ENCODE assay signal across 8 mouse cellular contexts in the genomic region with DNA sequence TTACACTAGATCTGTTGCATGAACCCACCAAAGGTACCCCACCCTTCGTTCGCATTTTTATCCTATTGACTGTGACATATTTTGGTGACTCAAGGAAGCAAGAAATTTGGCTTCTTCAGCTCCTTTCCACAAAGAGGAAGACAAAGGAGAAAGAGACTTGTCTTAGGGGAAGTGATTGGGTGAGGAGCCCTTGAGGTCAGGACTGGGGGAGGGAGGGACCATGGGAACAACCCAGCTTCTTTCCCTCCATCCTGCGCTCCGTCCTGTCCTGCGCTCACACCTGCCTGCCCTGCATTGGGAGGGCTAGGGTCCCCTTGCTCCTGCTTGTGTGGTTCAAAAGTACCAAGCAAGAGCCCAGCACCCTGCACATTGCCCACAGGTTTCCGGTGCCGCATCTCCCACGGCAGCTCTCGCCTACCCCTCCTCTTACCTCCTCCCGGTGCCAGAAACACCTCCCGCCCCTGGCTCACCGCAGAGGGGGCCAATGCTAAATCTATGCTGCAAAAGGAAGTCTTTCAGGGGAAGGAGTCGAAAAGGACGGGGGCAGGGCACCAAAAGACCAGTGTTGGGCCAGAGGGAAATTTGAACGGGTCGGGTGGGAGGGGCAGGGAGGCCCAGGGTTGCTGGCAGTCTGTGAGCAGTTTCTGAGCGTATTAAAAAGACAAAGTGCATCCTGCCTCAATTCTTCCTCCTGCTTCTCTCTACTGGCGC. TPM values are rescaled to one million over a fixed set of nuclear protein-coding genes. Genes with fewer than 3 reads are reported as not detected.
DNase-seq lines count a peak whose midpoint lies in the region; ATAC-seq lines count a peak whose summit lies in the region.

No protein-coding gene starts in this region.

- H3K9ac ChIP-seq in forebrain, embryonic 14.5 days (ENCODE audit: low read length) = peak overlapping the region; percentile 59
- peak overlapping the region; percentile 23; the same call in 1 of the 2 replicates for H3K9ac ChIP-seq in limb, embryonic 15.5 days
- H3K9ac ChIP-seq in neural tube, embryonic 14.5 days (replicated peaks; ENCODE audit: low read depth, low read length) = 0 out of 2 replicates have a peak overlapping the region, but pooled peaks have one; percentile 39

- ATAC-seq in forebrain, embryonic 14.5 days = no peak
- ATAC-seq in limb, embryonic 15.5 days (ENCODE audit: insufficient number of reproducible peaks, low FRiP score, low TSS enrichment, low read depth) = peak; percentile 56; the same call in 1 of the 2 replicates
- no peak for ATAC-seq in neural tube, embryonic 14.5 days (ENCODE audit: low read depth)

- peak overlapping the region; percentile 24 for H3K4me3 ChIP-seq in forebrain, embryonic 14.5 days (ENCODE audit: low read depth, low read length)
- peak overlapping the region; percentile 26 for H3K4me3 ChIP-seq in limb, embryonic 15.5 days
- H3K4me3 ChIP-seq in neural tube, embryonic 14.5 days (ENCODE audit: low read depth, low read length) = peak overlapping the region; percentile 16; the same call in 1 of the 2 replicates

- H3K4me1 ChIP-seq in forebrain, embryonic 14.5 days (ENCODE audit: control insufficient read depth, insufficient read depth, low read length) = no peaks in the 10 kb centered on the region
- peaks cover 12% of the 10 kb centered on the region for H3K4me1 ChIP-seq in limb, embryonic 15.5 days
- no peaks in the 10 kb centered on the region for H3K4me1 ChIP-seq in neural tube, embryonic 14.5 days (ENCODE audit: control insufficient read depth, insufficient read depth, low read length)

- H3K4me2 ChIP-seq in forebrain, embryonic 14.5 days (ENCODE audit: low read length) = peak overlapping the region; percentile 56
- H3K4me2 ChIP-seq in limb, embryonic 15.5 days = peak overlapping the region; percentile 44
- H3K4me2 ChIP-seq in neural tube, embryonic 14.5 days (ENCODE audit: low read depth, low read length) = peak overlapping the region; percentile 41

- no peak overlapping the region for H3K27ac ChIP-seq in forebrain, embryonic 14.5 days (ENCODE audit: low read depth, low read length)
- no peak overlapping the region for H3K27ac ChIP-seq in limb, embryonic 15.5 days
- H3K27ac ChIP-seq in neural tube, embryonic 14.5 days (ENCODE audit: low read depth, low read length) = no peak overlapping the region

- H3K9me3 ChIP-seq in forebrain, embryonic 14.5 days (replicated peaks; ENCODE audit: control insufficient read depth, low read length) = no peaks in the 10 kb centered on the region
- no peaks in the 10 kb centered on the region for H3K9me3 ChIP-seq in limb, embryonic 15.5 days
- H3K9me3 ChIP-seq in neural tube, embryonic 14.5 days (ENCODE audit: control insufficient read depth, low read length) = no peaks in the 10 kb centered on the region

- no peaks in the 10 kb centered on the region for H3K36me3 ChIP-seq in forebrain, embryonic 14.5 days (ENCODE audit: control insufficient read depth, insufficient read depth, low read length)
- H3K36me3 ChIP-seq in limb, embryonic 15.5 days = no peaks in the 10 kb centered on the region
- no peaks in the 10 kb centered on the region for H3K36me3 ChIP-seq in neural tube, embryonic 14.5 days (ENCODE audit: control insufficient read depth, insufficient read depth, low read length)

- H3K27me3 ChIP-seq in forebrain, embryonic 14.5 days (replicated peaks; ENCODE audit: control insufficient read depth, insufficient read depth, low read length) = no peaks in the 10 kb centered on the region
- no peaks in the 10 kb centered on the region for H3K27me3 ChIP-seq in limb, embryonic 15.5 days
- H3K27me3 ChIP-seq in neural tube, embryonic 14.5 days (ENCODE audit: control insufficient read depth, insufficient read depth, low read length) = no peaks in the 10 kb centered on the region

- peak; percentile 33 for DNase-seq in retina, embryonic 14.5 days (ENCODE audit: low spot score)
- DNase-seq in retina, postnatal 1 day = no peak
- DNase-seq in forebrain, embryonic 14.5 days (ENCODE audit: low spot score) = peak; percentile 4
- DNase-seq in layer of hippocampus, postnatal 10 days (ENCODE audit: low spot score in 2 of 2) = no peak
- DNase-seq in frontal cortex, postnatal 14 days (ENCODE audit: low spot score in 2 of 2) = no peak
- no peak for DNase-seq in frontal cortex, postnatal 10 days (ENCODE audit: low spot score in 2 of 2)

- 16% methylated on average over 18 of the region's 18 CpGs for WGBS in forebrain, embryonic 14.5 days
- WGBS in limb, embryonic 15.5 days = 14% methylated on average over 18 of the region's 18 CpGs
- WGBS in neural tube, embryonic 14.5 days = 18% methylated on average over 18 of the region's 18 CpGs

RNA-seq across cellular contexts. Expression of gene Fam207a, which starts 6.6 kb away (rescaled TPM):
- polyA plus RNA-seq in forebrain, embryonic 14.5 days (2014; fragmentation: Nextera tagmentation; extraction: Ambion mirVana) = 33.8 and 36.9 TPM in 2 replicates
- polyA plus RNA-seq in limb, embryonic 15.5 days (2015; fragmentation: Nextera tagmentation; extraction: Ambion mirVana) = 36.2 and 37.7 TPM in 2 replicates
- polyA plus RNA-seq in neural tube, embryonic 14.5 days (2014; fragmentation: Nextera tagmentation; extraction: Ambion mirVana) = 39.8 and 46.5 TPM in 2 replicates
- 10 to 100 TPM; 36.5 to 39.7 TPM for total RNA-seq in layer of hippocampus, postnatal 10 days (2021)

RNA-seq across cellular contexts. Expression of gene Itgb2, which starts 7.9 kb away (rescaled TPM):
- 0.67 and 0.89 TPM in 2 replicates for polyA plus RNA-seq in forebrain, embryonic 14.5 days (2014; fragmentation: Nextera tagmentation; extraction: Ambion mirVana)
- 3.5 TPM in 2 replicates for polyA plus RNA-seq in limb, embryonic 15.5 days (2015; fragmentation: Nextera tagmentation; extraction: Ambion mirVana)
- 0.44 and 1.2 TPM in 2 replicates for polyA plus RNA-seq in neural tube, embryonic 14.5 days (2014; fragmentation: Nextera tagmentation; extraction: Ambion mirVana)
- 1 to 10 TPM; 3.5 to 3.8 TPM for total RNA-seq in layer of hippocampus, postnatal 10 days (2021)

RNA-seq across cellular contexts. Expression of gene Pttg1ip, which starts 59.3 kb away (rescaled TPM):
- polyA plus RNA-seq in forebrain, embryonic 14.5 days (2014; fragmentation: Nextera tagmentation; extraction: Ambion mirVana) = 74.1 and 85.5 TPM in 2 replicates
- polyA plus RNA-seq in limb, embryonic 15.5 days (2015; fragmentation: Nextera tagmentation; extraction: Ambion mirVana) = 145 and 158 TPM in 2 replicates
- 64.2 and 82.6 TPM in 2 replicates for polyA plus RNA-seq in neural tube, embryonic 14.5 days (2014; fragmentation: Nextera tagmentation; extraction: Ambion mirVana)
- total RNA-seq in layer of hippocampus, postnatal 10 days (2021) = 10 to 100 TPM; 71.6 to 82.0 TPM

Comparison
In these comparisons a context has a peak if more than half of its experiments do, and no peak if none do; other contexts are left out.
1. DNase-seq: peak in retina, embryonic 14.5 days (single experiment) and forebrain, embryonic 14.5 days (single experiment); none in retina, postnatal 1 day (single experiment), layer of hippocampus, postnatal 10 days (0 of 2), frontal cortex, postnatal 14 days (0 of 2) and frontal cortex, postnatal 10 days (0 of 2).
2. Peak in every context shown above with its lines, with median percentiles within 50 percentile points of each other: H3K4me2 ChIP-seq, H3K4me3 ChIP-seq and H3K9ac ChIP-seq.